Mouse (Mus musculus) CH12.LX (cell line): ENCODE results near the gene Snx3. TPM values are rescaled to one million over a fixed set of nuclear protein-coding genes. Genes with fewer than 3 reads are reported as not detected.

ENCODE experiments used
- DNase-seq: peaks from one replicate; pipeline ENCODE4 v3.0.0-alpha.2; 2013; ENCODE audit errors: extremely low read depth
- H3K27ac ChIP-seq: 2 replicates; pipeline ENCODE4 v1.5.1; 2012; ENCODE audit warnings: low read depth, mild to moderate bottlenecking, control low read depth, moderate library complexity; ENCODE audit not compliant: insufficient read depth
- H3K27me3 ChIP-seq: replicated peaks from 2 replicates; pipeline ENCODE3; 2012; ENCODE audit warnings: inconsistent platforms
- H3K36me3 ChIP-seq, 2 experiments: replicated peaks in 1 of 2; 2 replicates each; pipeline versions ENCODE3 to v1.6.1; 2012; ENCODE audit warnings: inconsistent platforms in 1 of 2, low read length in 1 of 2, mild to moderate bottlenecking in 1 of 2, mixed read lengths in 1 of 2, moderate library complexity in 1 of 2; ENCODE audit not compliant: control insufficient read depth in 1 of 2, insufficient read depth in 1 of 2
- H3K4me1 ChIP-seq, 2 experiments: 2 replicates each; pipeline ENCODE4 v1.6.1; 2012; ENCODE audit warnings: inconsistent platforms in 1 of 2, moderate library complexity in 1 of 2; ENCODE audit not compliant: insufficient read depth in 2 of 2, control insufficient read depth in 1 of 2
- H3K4me2 ChIP-seq: 2 replicates; pipeline ENCODE4 v1.6.1; 2012; ENCODE audit warnings: low read depth, mild to moderate bottlenecking, control low read depth; ENCODE audit not compliant: poor library complexity, insufficient read depth, severe bottlenecking
- H3K4me3 ChIP-seq, 3 experiments: fragments of 150-350 bp in 1 of 3; sonication (generic) in 1 of 3; replicated peaks in 1 of 3; 2 replicates each; pipeline versions ENCODE3 to v1.5.1; 2011 to 2012; ENCODE audit warnings: low read depth in 2 of 3, low read length in 2 of 3, mild to moderate bottlenecking in 2 of 3, moderate library complexity in 2 of 3, control low read depth in 1 of 3, improper control_type of control experiment in 1 of 3, inconsistent platforms in 1 of 3, mixed read lengths in 1 of 3; ENCODE audit not compliant: poor library complexity in 1 of 3
- H3K79me2 ChIP-seq: replicated peaks from 2 replicates; pipeline ENCODE4 v1.6.1; 2012; ENCODE audit warnings: mild to moderate bottlenecking, moderate library complexity; ENCODE audit not compliant: control insufficient read depth, poor library complexity, insufficient read depth, severe bottlenecking; ENCODE audit errors: extremely low read depth
- H3K9ac ChIP-seq: 2 replicates; pipeline ENCODE4 v1.6.1; 2012; ENCODE audit warnings: low read depth, mild to moderate bottlenecking, control low read depth, moderate library complexity; ENCODE audit not compliant: insufficient read depth
- H3K9me3 ChIP-seq: replicated peaks from 2 replicates; pipeline ENCODE3; 2012; ENCODE audit warnings: low read length, inconsistent platforms, mixed read lengths
- CHD1 ChIP-seq: IDR thresholded peaks from 2 replicates; pipeline ENCODE4 v1.6.1; 2012; ENCODE audit warnings: low read depth, low read length, improper control_type of control experiment, inconsistent platforms
- CHD2 ChIP-seq: IDR thresholded peaks from 2 replicates; pipeline ENCODE4 v1.6.1; 2011; ENCODE audit warnings: low read length, improper control_type of control experiment
- CTCF ChIP-seq, 2 experiments: IDR thresholded peaks in 1 of 2; conservative IDR thresholded peaks in 1 of 2; 2 replicates each; pipeline ENCODE4 v1.5.1; 2011 to 2012; ENCODE audit warnings: low read depth in 2 of 2, low read length in 2 of 2, improper control_type of control experiment in 1 of 2, inconsistent platforms in 1 of 2, mild to moderate bottlenecking in 1 of 2, moderate library complexity in 1 of 2
- E2F4 ChIP-seq: IDR thresholded peaks from 2 replicates; pipeline ENCODE4 v1.6.1; 2011; ENCODE audit warnings: low read depth, low read length, improper control_type of control experiment; ENCODE audit not compliant: insufficient replicate concordance
- HCFC1 ChIP-seq: IDR thresholded peaks from 2 replicates; pipeline ENCODE4 v1.6.1; 2012; ENCODE audit warnings: low read depth, mild to moderate bottlenecking, inconsistent platforms, low read length, improper control_type of control experiment
- IRF4 ChIP-seq: IDR thresholded peaks from 2 replicates; pipeline ENCODE4 v1.6.1; 2014; ENCODE audit warnings: low read depth, mild to moderate bottlenecking, inconsistent platforms, low read length, improper control_type of control experiment
- MXI1 ChIP-seq: IDR thresholded peaks from 2 replicates; pipeline ENCODE4 v1.6.1; 2011; ENCODE audit warnings: mild to moderate bottlenecking, low read depth, low read length, improper control_type of control experiment
- NRF1 ChIP-seq: IDR thresholded peaks from 2 replicates; pipeline ENCODE4 v1.6.1; 2014; ENCODE audit warnings: low read depth, mild to moderate bottlenecking, inconsistent platforms, low read length, improper control_type of control experiment, moderate library complexity
- POLR2A ChIP-seq: IDR thresholded peaks from 2 replicates; pipeline ENCODE4 v1.6.1; 2011; ENCODE audit warnings: low read depth, mild to moderate bottlenecking, improper control_type of control experiment, low read length
- POLR2AphosphoS2 ChIP-seq: IDR thresholded peaks from 2 replicates; pipeline ENCODE4 v1.6.1; 2011; ENCODE audit warnings: low read depth, low read length, improper control_type of control experiment
- RCOR1 ChIP-seq: conservative IDR thresholded peaks from 2 replicates; pipeline ENCODE4 v1.6.1; 2012; ENCODE audit warnings: low read depth, mild to moderate bottlenecking, inconsistent platforms, low read length, improper control_type of control experiment
- TBP ChIP-seq: conservative IDR thresholded peaks from 2 replicates; pipeline ENCODE4 v1.6.1; 2011; ENCODE audit warnings: low read depth, low read length, improper control_type of control experiment
- ZC3H11A ChIP-seq: IDR thresholded peaks from 2 replicates; pipeline ENCODE4 v1.6.1; 2012; ENCODE audit warnings: low read depth, mild to moderate bottlenecking, inconsistent platforms, low read length, improper control_type of control experiment
- ZKSCAN1 ChIP-seq: IDR thresholded peaks from 2 replicates; pipeline ENCODE4 v1.6.1; 2012; ENCODE audit warnings: low read depth, inconsistent platforms, low read length, improper control_type of control experiment, borderline replicate concordance
- ZNF384 ChIP-seq: IDR thresholded peaks from 2 replicates; pipeline ENCODE4 v1.6.1; 2012; ENCODE audit warnings: low read depth, low read length, improper control_type of control experiment, inconsistent platforms
- dilution Hi-C: fragments of 300-500 bp; cut with MboI; formaldehyde crosslinking; loops from 2 replicates; pipeline ENCODE4 v1.14.3; 2020; ENCODE audit warnings: low sequenced_read_pairs; ENCODE audit not compliant: extremely low pct_unique_long_range_greater_than_20kb, extremely low pct_ligation_motif_present
- in situ Hi-C: fragments of 300-500 bp; cut with MboI; formaldehyde crosslinking; loops from 3 replicates; pipeline ENCODE4 v1.14.3; 2019; ENCODE audit warnings: low sequenced_read_pairs, low pct_ligation_motif_present, low pct_unique_long_range_greater_than_20kb, mixed read lengths
- polyA plus RNA-seq: library from polyadenylated mRNA; unstranded; fragments of >175 nt; gene quantifications from 2 replicates; pipeline ENCODE4 v1.2.1, GENCODE M21; 2012; ENCODE audit warnings: low read depth; ENCODE audit not compliant: insufficient read length
- total RNA-seq, 2 experiments: library from RNA; depleted of rRNA; stranded (reverse); fragments of 300-350 nt in 1 of 2; fragments of >200 nt in 1 of 2; gene quantifications; 2 replicates each; pipeline ENCODE4 v1.2.3; 2012 to 2014

Gene Snx3
- total and polyA plus RNA-seq, 3 experiments: 65.5 to 187 (median 115) TPM

GRCm38 (mm10) chr10:42474946-42475514, 26.8 kb upstream of the Snx3 start:
- Histone ChIP-seq H3K36me3 (peaks cover 5 to 26% of the 10 kb centered on the region in 2 experiments), H3K27ac (peak overlapping the region; percentile 88), H3K4me3 (peak overlapping the region in 1 of 3 experiments; percentile 1), H3K9ac (peak overlapping the region; percentile 68), H3K27me3 (no peaks in the 10 kb centered on the region), H3K4me1 (peaks cover 10 to 31% of the 10 kb centered on the region in 2 experiments)
- in situ Hi-C loops (no loop called here), dilution Hi-C loops (no loop called here)
- peak; percentile 26 for DNase-seq
- peak; percentile 41; the same call in 1 of the 2 replicates for TF ChIP-seq POLR2A
- 0 out of 2 replicates have a peak, but pooled peaks have one; percentile 29 for TF ChIP-seq TBP
- no peak for TF ChIP-seq CTCF (conservative IDR thresholded peaks at IDR 0.05 in 1 of 2, IDR thresholded peaks at IDR 0.05 in 1 of 2; ENCODE audit: low read depth in 2 of 2, low read length in 2 of 2)
- TF ChIP-seq ZNF384: peak; percentile 89
- no peak for TF ChIP-seq RCOR1
- 0 out of 2 replicates have a peak, but pooled peaks have one; percentile 30 for TF ChIP-seq IRF4
- TF ChIP-seq POLR2AphosphoS2: no peak
- no peak for TF ChIP-seq HCFC1
- TF ChIP-seq ZC3H11A: no peak
- 0 out of 2 replicates have a peak, but pooled peaks have one; percentile 38 for TF ChIP-seq CHD1
- TF ChIP-seq ZKSCAN1: no peak
- no peak for TF ChIP-seq E2F4
- TF ChIP-seq, all 38 proteins: peak for 5
- Histone ChIP-seq H3K4me2 (peak overlapping the region; percentile 79), H3K9me3 (peaks cover 2% of the 10 kb centered on the region), H3K79me2 (peaks cover 26% of the 10 kb centered on the region)

GRCm38 (mm10) chr10:42476774-42477475, 24.9 kb upstream of the Snx3 start:
- Histone ChIP-seq H3K27ac (no peak overlapping the region), H3K79me2 (peaks cover 26% of the 10 kb centered on the region), H3K9me3 (peaks cover 2% of the 10 kb centered on the region), H3K36me3 (peaks cover 0 to 12% of the 10 kb centered on the region in 2 experiments), H3K9ac (peak overlapping the region; percentile 82; the same call in 1 of the 2 replicates), H3K4me3 (peak overlapping the region in 2 of 3 experiments; percentile 67 to 80), H3K4me1 (peaks cover 10 to 31% of the 10 kb centered on the region in 2 experiments), H3K27me3 (no peaks in the 10 kb centered on the region), H3K4me2 (peak overlapping the region; percentile 62)
- no peak for TF ChIP-seq CHD2
- TF ChIP-seq CTCF (conservative IDR thresholded peaks at IDR 0.05 in 1 of 2, IDR thresholded peaks at IDR 0.05 in 1 of 2; ENCODE audit: low read depth in 2 of 2, low read length in 2 of 2): 0 out of 4 replicates have a peak, but pooled peaks of 1 of the 2 experiments have one; percentile 11
- no peak for TF ChIP-seq MXI1
- no peak for TF ChIP-seq HCFC1
- TF ChIP-seq NRF1: peak; percentile 75
- dilution Hi-C loops (no loop called here), in situ Hi-C loops (no loop called here)
- DNase-seq: peak; percentile 34
